Mouse (Mus musculus) right cerebral cortex, adult 18-20 months (tissue): ENCODE measurements at regions not wholly inside any gene's neighbourhood (a gene's known extent, or its start where the extent isn't known, plus 50 kb on each side); places are given as distances from the start of the nearest gene placed in this dataset.

ENCODE experiments used
- DNase-seq: peaks from one replicate; pipeline ENCODE4 v3.0.0; 2022; ENCODE audit warnings: mixed read lengths

DNA sequence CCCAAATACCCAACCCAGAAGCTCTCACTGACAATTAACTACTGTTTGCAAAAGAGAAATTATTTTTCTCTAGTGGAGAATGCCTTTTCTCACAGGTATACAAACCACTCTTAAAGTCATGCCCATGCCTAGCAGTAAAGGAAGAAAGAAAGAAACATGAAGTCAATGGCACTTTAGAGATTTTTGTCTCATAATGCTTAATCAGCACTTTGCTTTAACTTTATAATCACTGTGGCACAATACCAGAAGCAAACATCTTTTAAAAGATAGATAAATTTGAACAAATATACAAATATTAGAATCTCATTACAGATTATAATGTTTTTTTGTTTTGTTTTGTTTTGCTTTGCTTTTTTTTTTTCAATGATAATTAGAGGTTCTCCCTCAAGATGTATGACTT, 270.6 kb upstream of the 1700009N14Rik start:
- no peak for DNase-seq

DNA sequence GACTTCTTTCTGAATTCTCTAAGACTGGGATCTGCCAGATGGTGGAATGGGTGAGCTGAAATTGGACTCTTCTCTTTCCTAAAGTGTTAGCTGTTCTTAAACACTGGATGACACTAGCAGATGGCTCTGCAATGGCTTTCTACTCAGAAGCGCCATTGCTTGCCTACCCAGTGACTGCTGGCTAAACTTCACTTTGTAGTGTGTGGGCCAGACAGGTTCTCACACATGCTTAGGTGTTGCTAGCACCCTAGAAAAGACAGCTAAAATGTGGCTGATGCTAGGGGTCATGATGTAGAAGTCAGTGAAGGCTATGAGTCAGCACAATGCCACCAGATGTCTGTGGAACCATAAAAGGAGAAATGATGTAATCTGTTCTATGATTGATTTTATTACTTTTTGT, 264.4 kb upstream of the 1700009N14Rik start:
- DNase-seq: peak; percentile 54

DNA sequence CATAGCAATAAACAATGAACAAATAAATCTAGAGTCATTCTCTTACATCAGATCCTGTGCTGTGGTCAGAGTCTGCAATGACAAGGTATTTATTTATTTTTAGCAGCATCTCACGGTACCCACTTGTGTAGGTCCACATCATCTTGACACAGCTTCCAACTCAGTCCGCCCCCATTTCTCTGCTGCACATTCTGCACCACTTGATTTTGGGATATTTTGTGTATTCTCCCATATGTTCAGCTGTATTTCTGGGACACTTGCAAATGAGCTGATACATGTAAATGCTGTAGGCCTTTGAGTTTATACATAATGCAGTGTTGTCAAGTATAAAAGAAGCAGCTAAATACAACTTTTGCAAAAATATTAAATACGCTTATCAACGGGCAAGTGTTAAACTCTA, 250.9 kb upstream of the 1700009N14Rik start:
- DNase-seq: peak; percentile 79

DNA sequence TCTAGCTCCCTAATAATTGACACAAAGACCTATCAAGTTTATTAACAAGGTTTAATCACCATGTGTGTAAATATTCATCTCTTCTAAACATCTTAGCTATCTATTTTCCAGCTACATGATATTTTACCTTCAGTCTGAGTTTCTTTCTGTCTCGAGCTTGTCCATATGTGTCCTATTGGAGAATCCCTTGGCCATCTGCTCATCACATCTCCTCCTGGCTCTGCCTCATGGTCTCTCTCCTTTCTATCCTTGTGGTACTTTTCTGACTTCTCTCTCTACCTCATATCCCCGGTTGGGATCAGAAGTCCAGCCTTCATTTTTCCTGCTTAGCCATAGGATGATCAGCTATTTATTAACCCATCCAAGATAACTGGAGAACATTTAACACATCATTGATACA, 239.5 kb upstream of the 1700009N14Rik start:
- DNase-seq: no peak
